Mouse (Mus musculus): Measurements from ENCODE around the gene Cracr2b.

GRCm38 (mm10) chr7:141484186-141485120, 23.6 kb downstream of the Cracr2b start:
- TF ChIP-seq CTCF (IDR thresholded peaks at IDR 0.05; ENCODE audit: extremely low read depth, insufficient read length, insufficient replicate concordance, low read depth, low read length) (no peak), POLR2A (IDR thresholded peaks at IDR 0.05; ENCODE audit: low read depth, low read length) (no peak)

Data from small intestine, adult 2 months (tissue).